In genomic region chr14:58661416-58661815, GRCm38 (mm10) we compare ENCODE assay signal across 14 mouse cellular contexts.
DNase-seq lines count a peak whose midpoint lies in the region.
"Had no signal": no experiment of that assay in that cellular context is flagged by ENCODE, and none has a peak within 500 bp of the region (broad histone marks: within the 10 kb centered on the region; RNA-seq: fewer than 3 reads in every experiment).

No protein-coding gene starts in this region.

- DNase-seq in ovary, adult 18-20 months (ENCODE audit: low spot score): peak; percentile 71
- no peak for DNase-seq in ovary, postnatal 14 days (ENCODE audit: low spot score)
- peak; percentile 80 to 89 for DNase-seq in adrenal gland, adult (ENCODE audit: inconsistent age in 2 of 2, low spot score in 1 of 2)
- peak; percentile 79 for DNase-seq in adrenal gland, adult 2 months
- DNase-seq in adrenal gland, postnatal 14 days: peak; percentile 67
- no peak for DNase-seq in layer of hippocampus, adult 11-12 months (ENCODE audit: low spot score)
- DNase-seq in embryo, embryonic 10 days (ENCODE audit: low spot score): no peak
- no peak for DNase-seq in gastrocnemius, postnatal 10 days
- DNase-seq: cerebellum, adult 11-12 months; cerebellum, adult 8-10 months; cerebellum, postnatal 10 days; cerebellum, postnatal 36 days; gastrocnemius, postnatal 14 days; heart, adult 11 months had no signal

Comparison
In these comparisons a context has a peak if more than half of its experiments do, and no peak if none do; other contexts are left out.
1. DNase-seq: peak in ovary, adult 18-20 months (single experiment), adrenal gland, adult (2 of 2), adrenal gland, adult 2 months (single experiment) and adrenal gland, postnatal 14 days (single experiment); none in ovary, postnatal 14 days (single experiment), layer of hippocampus, adult 11-12 months (single experiment), embryo, embryonic 10 days (single experiment) and gastrocnemius, postnatal 10 days (single experiment).